Mouse (Mus musculus) erythroid progenitor cell, adult 5-6 weeks (primary cell): Measurements from ENCODE around the gene 1190002N15Rik. TPM values are rescaled to one million over a fixed set of nuclear protein-coding genes. Genes with fewer than 3 reads are reported as not detected.

Experiments
- ATAC-seq: replicated peaks from 2 replicates; pipeline ENCODE4 v1.8.0; 2016; ENCODE audit warnings: moderate number of reproducible peaks, mild to moderate bottlenecking, moderate TSS enrichment, inconsistent platforms; ENCODE audit not compliant: poor library complexity, low FRiP score, severe bottlenecking
- total RNA-seq, 2 experiments: library from RNA; stranded (forward) in 1 of 2; stranded (reverse) in 1 of 2; fragments of 150-400 nt in 1 of 2; fragments of 186-747, 209-891 nt in 1 of 2; gene quantifications; 2 replicates each; pipeline versions ENCODE4 v1.2.3 to v1.2.4; 2015 to 2017; ENCODE audit warnings: low replicate concordance in 2 of 2

1190002N15Rik gene
- total RNA-seq, 2 experiments from 2014 or later: 16.0 to 16.8 TPM

DNA sequence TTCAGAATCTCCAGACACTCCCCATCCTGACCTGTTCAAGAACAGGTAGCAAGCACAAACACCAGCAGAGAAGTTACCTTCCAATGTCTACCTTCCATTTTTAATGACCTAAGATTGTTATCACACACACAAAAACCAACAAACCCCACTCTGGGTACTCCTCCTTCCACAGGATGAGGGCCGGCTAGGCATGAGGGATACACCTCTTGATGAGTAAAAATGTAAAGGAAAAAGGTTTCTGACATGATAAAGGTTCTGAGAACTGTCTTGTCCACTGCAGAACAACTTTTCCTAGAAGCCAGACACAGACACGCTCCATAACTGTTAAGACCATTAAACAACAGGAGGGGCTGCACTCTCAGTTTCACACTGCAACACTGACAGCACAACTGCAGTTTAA, 3.7 kb downstream of the 1190002N15Rik start:
- ATAC-seq: no peak

DNA sequence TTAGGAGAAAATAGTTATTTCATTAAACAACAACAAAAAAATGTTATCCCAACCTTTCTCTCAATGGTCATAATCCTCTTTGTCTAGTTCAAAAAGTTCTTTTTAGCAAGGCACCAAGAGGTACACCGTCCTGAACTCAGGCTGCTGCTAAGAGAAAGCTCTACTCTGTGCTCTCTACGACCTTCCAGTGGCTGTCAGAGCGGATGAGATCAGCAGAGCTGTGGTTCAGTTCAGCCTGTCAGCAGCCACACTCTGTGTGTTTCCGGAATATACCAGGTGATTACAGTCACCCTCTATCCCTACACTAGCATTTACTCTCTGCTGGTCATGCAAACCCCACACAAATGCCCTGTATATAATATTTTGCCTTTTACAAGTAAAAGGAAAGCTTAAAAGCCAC, 4.2 kb downstream of the 1190002N15Rik start:
- ATAC-seq: no peak

DNA sequence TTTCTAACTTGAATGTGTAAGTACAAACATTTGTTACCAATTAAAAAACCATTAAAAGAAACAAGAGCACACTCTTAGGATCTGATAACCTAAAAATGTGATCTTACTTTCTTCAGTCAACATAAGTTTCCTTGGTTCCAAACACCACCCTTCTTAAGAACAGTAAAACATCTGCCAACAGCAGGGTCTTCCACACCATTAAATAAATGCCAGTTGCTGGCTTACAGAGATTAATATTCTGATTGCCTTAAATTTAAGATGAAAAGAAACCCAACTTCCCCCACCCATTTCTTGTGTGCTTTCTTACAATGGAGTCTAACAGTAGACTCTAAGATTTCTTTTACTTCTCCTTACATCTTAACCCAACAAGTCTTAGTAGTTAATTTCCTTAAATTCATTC, 7.9 kb downstream of the 1190002N15Rik start:
- no peak for ATAC-seq

DNA sequence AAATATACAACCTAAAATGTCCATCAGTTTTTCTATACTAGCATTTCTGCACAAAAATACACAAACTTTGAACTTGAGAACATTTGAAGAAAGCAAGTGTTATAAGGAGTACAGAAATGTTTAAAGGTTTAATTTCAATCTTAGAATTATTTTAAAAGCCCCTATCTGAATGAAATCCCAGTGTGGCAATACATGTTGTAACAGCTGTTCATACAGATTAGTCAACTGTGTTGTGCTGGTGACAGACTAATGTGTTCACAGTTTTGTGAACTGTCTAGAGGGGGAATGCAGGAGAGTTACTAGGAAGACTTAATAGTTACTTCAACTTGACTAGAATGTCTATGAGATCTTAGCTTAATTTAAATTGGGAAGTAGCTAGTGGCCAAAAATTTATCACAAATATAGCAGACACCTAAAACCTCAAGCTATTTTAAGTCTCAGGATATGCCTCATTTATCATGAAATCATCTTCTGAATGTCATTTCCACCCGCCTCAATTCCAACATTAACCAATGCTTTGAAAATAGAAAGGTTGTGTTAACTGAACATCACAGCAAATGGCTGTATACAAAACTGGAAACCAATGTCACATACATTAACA, 8.6 kb downstream of the 1190002N15Rik start:
- ATAC-seq: no peak

DNA sequence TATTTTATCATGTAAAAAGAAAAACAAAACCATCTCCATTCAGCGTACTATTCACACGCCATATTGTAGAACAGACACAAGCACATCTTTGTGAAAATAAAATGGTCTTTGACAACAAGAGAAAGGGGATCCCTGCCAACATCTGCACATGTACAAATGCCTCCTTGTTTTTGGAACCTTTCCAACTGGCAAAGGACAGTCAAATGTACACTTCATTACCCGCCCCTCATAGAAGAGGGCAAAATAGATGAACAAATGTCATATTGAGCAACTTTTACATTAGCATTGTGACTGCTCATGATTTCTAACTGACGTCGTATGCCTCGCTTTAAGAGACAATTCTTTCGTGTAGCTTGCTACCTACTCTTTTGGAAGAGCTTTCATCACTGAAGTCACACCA, 11.4 kb downstream of the 1190002N15Rik start:
- ATAC-seq: no peak

DNA sequence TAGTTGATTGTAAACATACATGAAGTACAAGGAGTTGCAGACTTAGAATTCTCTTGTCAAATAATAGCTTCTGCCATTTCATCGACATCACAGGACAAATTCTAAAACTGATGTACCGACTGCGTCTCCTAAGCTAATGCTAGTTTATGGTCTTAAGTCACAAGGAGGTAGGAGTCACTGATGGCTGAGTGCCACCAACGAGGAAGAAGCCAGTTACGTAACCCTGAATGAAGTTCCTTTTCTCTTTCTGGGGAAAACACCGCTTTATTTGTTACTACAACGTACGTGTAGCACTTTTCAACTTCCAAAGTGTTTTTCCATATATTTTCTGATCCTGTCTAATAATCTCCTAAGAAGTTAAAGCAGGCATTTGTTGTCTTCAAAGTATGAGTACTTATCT, 25.6 kb downstream of the 1190002N15Rik start:
- ATAC-seq: no peak

DNA sequence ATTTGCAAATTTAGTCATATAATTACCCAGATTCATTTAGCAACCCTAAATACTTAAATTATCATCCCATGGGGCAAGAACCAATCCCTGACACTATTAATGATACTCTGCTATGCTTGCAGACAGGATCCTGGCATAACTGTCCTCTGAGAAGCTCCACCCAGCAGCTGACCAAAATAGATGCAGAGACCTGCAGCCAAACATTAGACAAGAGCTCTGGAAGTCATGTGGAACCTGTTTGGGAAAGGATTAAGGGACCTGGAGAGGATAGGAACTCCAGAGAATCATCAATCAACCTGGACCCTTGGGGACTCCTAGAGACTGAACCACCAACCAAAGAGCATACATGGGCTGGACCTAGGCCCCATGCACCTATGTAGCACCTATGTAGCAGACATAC, 26.7 kb downstream of the 1190002N15Rik start:
- no peak for ATAC-seq

DNA sequence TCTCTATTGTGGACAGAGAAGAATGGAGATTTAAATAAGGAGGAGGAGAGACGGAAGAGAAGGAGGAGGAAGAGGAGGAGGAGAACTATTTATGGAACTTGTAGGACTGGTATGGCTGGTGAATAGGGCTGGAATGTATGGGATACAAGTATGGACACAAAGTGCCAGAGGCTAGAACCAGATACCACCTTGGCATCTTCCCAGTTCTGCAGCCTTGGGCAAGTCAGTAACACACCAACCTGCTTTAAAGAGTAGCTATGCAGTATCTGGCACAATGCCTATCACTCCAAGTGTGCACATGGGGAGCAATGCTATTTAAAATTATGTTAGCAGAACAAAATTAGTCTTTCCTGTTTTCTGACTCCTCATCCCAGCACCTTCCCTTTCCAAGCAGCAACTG, 30.9 kb downstream of the 1190002N15Rik start:
- ATAC-seq: no peak

DNA sequence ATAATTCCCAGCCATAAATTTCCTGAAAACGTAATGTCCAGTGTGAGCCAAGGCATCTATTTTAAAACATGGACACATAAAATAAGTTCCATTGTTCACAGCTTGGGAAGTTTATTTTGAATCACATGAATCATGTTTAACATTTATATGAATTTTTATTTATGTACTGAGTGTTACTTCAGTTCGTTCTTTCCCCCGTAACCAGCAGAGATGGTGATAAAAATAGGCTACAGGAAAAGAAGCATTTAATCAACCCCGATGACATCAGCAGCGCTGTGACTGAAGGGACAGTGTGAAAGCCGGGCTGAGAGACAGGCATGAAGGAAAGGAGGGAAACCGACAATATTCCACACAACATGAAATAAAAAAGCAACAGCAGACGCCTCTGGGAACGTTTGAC, 46.4 kb downstream of the 1190002N15Rik start:
- ATAC-seq: no peak

DNA sequence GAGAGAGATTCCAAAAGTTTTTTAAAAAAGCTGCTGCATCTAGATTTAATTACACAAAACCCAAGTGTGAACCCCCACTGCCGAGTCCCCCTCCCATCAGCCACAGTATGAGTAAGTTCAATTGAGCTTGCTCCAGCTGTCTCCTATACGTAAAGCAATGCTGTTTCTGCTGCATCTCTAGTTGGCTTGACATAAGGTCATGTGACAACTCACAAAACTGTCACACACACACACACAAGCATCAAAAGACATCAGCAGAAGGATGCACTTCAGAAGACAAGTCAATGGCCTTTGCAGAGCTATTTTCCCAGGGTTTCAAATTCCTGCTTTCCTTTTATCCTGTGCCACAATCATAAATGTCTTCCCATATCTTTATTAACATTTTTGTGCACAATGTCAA, 49.9 kb downstream of the 1190002N15Rik start:
- no peak for ATAC-seq

DNA sequence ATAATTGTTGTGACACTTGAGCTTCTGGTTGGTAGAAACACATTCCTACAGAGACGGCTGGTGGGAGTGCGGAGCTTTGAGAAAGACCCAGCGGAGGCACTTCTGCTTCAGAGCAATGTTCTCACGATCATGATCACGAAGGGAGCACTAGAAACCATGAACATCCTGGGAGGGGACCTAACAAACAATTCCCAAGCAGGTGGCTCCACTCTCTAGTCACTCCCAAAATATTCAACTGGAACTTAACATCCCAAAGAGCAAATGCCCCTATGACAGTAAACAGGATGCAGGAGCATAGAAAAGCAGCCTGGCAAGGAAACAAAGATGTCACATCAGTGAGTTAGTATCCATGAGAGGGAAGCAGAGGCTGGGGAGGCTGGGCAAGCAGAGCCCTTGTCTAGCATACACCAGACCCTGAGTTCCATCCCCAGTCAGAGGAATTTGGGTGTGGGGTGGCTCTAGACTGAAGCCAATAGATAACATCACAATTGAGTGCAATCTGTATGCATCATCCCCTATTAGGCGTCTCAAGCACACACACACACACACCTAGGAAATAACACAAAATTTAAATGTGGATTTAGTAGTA, 54.5 kb downstream of the 1190002N15Rik start:
- no peak for ATAC-seq

DNA sequence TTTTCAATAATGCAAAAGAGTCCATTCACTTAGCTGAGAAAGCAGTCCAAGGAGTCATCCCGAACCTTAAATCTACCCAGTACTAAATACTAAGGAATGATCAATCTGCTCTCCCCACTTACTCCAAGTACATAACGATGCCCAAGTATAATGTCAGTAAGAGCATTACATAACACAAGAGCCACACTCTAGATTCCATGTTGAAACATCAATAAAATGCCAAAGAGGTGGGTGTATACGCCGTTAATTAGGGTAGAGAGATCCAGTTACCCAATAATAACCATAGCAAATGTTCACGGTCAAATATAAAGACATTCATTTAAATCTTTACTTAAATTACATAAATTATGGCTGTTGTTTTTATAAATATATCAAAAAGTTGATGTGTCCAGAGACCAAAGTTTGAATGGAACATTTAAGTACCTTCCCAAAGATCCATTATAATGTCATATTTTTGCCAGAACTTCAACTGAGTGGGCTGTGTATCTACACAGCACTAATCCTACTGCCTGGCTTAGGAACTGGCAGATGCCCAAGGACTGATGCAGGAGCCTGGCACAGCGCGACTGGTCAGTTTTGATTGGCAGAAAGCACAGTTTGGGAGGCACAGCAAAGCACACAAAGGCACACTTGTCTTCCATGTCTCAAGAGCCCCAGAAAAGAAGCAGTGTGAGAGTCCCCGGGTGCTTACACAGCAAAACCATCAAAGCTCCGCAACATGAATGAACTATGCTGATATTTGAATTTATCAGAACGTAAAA, 55.5 kb downstream of the 1190002N15Rik start:
- ATAC-seq: no peak

DNA sequence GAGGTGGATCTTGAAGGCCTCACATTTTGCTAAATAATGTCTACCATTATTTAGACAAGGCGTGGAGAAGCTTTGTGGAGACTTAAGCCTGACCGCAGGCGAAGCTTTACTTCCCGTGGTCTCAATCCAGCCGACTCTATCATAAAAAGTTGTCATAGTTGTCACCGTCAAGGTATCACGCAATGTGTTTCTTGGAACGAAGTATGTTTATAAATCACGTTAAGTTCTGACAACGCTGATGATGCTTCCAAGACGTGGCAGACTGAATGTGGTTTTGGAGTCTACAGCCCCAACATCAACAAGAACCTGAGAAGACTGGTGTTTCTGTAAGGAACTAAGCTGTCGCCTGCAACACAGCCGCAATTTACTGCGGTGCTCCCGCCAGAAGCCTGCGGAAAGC, 56.8 kb downstream of the 1190002N15Rik start:
- ATAC-seq: no peak

DNA sequence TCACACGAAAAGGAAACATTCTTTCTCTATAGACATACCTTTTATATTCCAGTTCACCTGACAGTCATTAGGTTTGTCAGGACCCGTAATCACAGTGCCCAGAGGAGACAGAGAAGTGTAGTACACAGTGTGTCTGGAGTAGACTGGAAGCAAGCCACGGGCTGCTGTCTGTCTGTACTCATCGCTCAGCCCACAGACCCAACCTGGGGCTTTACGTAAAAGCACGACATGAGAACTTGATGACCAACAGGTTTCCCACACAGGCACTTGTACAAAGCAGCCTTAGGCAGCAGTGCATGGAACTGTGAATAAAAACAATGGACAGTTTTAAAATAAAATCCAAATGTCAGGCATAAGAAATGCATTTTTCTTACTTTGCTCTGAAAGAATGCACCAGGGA, 58.5 kb downstream of the 1190002N15Rik start:
- ATAC-seq: no peak

DNA sequence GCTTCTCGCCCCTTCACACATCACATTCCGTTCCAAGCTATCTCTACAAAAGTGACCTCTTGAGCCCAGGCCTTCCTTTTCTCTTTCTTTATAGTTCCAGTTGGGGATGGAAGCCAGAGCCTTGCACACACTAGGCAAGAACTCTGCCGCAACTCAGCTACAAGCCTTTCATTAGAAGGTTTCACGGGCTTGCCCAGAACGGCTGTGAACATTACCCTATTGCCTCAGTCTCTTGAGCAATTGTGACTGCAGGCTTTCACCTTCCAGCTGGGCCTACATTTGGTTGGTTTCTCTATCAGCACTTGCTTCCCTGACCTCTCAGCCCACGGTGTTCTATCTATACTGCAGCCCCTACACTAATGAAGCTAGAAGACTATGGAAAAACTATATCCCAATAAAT, 58.9 kb downstream of the 1190002N15Rik start:
- ATAC-seq: no peak

DNA sequence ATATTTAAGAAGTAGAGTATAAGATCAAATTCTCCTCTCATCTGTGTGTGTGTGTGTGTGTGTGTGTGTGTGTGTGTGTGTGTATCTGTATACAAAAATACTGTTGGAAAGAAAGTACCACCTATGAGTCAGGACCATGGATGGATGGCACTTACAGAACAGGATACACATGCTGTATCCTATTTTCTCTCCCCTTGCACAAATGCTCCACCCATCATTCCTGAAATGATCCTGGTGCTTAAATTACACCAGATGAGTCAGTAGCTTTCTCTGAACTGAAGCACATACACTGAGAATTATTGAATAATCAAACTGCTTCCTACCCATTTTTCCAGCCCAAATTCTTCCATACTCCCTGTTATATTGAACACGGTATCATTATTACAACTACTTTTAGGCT, 61.9 kb downstream of the 1190002N15Rik start:
- ATAC-seq: no peak

DNA sequence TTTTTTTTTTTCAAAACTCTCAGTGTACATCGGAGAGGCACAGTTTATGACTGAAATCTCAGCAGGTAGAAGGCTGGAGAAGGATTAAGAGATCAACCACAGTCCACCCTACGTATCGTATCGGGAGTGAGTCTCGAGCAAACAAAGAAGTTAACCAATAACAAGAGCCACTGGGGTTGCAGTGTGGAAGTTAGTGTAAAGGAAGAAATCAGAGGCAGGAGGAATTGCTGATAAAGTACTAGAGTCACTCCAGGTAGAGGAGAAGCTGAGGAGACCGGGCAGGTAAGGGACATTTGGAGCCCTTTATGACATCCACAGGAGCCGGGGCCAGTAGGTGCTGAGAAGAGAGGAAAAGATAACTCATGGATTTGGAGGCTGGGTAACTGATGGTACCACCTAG, 64.0 kb downstream of the 1190002N15Rik start:
- ATAC-seq: no peak

DNA sequence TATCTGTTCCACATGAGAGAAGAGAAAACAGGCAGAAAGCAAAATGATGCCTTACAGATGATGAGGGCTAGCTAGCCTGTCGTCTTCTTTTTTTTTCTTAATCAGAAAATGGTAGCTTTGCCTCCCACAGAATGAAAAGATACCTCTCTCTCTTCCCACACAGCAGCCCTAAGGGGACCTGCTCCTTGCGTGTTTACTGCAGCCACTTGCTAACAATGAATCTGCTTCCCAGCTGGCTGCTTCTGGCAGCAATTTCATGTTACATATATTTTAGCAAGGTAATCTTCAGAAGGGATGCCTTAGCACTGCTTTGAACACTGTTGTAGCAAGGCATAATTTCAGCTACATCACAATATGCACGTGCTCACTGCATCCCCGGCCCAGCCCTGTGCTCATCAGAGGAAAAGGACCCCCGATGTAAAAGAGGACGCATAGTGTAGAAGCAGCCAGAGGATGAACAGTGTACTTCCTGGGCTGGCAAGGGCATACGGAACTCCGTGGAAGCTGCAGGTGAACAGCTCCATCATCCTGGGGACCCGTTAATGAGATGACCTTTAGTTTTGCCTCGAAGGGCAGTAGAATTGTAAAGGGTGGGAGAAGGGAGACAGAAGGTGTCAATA, 64.8 kb downstream of the 1190002N15Rik start:
- ATAC-seq: no peak

DNA sequence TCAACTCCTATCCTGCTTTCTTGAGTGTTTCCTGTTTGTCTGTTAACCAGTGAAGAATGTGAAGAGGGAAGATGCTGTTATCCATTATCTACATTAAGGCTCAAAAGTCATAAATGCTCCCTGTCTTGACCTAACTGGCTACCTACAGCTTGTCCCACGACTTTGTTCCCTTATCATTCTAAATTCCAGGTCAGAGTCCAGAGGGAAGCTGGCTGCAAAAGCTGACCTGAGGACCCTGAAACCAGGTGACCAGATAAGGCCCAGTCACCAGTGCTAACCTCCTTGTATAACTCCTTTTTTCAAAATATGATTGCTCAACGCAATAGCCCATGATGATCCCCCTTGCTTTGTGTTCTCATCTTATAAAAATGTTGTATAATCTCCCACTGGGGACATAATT, 66.4 kb downstream of the 1190002N15Rik start:
- no peak for ATAC-seq
